Mouse (Mus musculus): ENCODE measurements at regions not wholly inside any gene's neighbourhood (a gene's known extent, or its start where the extent isn't known, plus 50 kb on each side); places are given as distances from the start of the nearest gene placed in this dataset.

GRCm38 (mm10) chr6:143498764-143499163 is 331.7 kb downstream of the Etnk1 start:
- TF ChIP-seq CTCF (IDR thresholded peaks at IDR 0.05; ENCODE audit: insufficient read depth, low read length) (no peak), POLR2A (IDR thresholded peaks at IDR 0.05; ENCODE audit: borderline replicate concordance, extremely low read depth, low read depth, low read length) (no peak)

Data from lung, adult 2 months (tissue).